Mouse (Mus musculus) heart, adult 18-20 months (tissue): Measurements from ENCODE around the gene Cdyl2. TPM values are rescaled to one million over a fixed set of nuclear protein-coding genes. Genes with fewer than 3 reads are reported as not detected.

Source experiments
- DNase-seq, 2 experiments: peaks; one replicate each; pipeline ENCODE4 v3.0.0; 2021 to 2022; ENCODE audit warnings: mixed read lengths in 1 of 2
- total RNA-seq, 2 experiments: library from RNA; stranded (reverse); gene quantifications; 2 replicates each; pipeline ENCODE4 v1.2.3; 2021

The Cdyl2 gene
- total RNA-seq, 2 experiments from 2014 or later = 3.9 to 4.9 TPM

DNA sequence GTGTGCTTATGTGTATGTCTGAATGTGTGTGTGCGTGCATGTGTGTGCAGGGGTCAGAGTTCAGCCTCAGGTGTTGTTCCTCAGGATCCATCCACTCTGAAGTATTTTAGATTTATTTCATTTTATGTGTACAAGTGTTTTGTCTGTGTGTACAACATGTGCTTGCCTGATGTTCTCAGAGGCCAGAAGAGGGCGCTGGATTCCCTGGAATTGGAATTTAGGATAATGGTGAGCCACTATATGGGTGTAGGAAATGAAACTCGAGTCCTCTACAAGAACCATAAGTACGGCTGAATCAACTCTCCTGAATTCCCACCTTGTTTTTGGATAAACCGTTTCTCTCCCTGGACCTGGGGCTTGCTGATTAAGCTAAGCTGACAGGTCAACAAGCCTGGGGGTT is 61.2 kb downstream of the Cdyl2 start:
- DNase-seq = no peak

DNA sequence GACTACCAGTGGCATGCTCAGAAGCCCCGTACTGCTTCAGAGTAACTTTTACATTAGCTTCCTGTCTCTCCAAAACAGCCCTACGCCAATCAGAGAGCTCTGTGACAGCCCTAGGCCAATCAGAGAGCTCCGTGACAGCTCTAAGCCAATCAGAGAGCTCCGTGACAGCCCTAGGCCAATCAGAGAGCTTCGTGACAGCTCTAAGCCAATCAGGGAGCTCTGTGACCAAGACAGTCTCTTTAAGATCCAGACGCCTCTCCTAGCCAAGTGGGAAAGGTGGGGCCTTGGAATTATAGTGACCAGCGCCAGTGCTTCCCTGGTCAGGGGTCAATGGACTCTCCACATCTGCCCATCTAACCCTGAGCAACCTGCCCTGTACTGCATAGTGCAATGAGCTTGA is 62.2 kb downstream of the Cdyl2 start:
- DNase-seq = no peak

DNA sequence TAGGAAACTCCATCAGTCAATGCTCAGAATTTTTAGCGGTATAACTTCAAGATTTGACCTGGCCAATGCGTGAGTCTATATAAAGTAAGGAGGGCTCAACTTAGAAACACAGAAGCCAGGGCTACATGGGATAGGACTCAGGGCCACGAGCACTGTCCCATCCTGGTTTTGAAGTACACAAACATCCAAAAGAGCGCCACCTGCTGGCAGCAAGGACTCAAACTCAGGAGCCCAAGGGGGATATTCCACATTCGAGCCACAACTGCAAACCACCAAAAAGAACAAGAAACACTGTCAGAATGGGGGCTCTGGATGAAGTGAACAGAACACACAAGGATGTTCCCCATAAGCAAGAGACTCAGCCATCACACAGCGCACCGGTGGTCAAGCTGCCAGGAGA is 63.8 kb downstream of the Cdyl2 start:
- DNase-seq = no peak

DNA sequence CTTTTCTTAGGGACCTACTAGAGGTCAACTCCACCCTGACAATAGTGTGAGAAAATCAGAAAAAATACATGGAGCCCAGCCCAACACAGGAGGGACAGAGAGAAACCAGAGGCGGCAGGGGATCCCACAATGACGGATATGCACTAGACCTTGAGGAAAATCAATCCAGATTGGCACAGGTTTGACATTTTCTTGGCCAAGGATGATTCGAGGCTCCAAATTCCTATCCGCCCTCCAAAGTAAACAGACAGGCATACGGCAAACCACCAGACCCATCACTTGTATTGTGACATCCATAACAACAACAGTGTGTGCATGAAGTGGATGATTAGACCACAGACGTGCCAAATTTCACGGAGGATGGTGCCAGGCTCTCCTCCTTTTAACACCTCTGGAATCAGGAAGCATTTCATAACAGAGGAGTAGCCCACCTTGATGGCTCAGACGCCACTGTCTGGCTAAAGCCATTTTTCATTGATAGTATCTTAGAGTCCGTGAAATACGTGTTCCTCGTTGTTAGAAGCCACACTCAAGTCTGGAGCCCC is 65.9 kb downstream of the Cdyl2 start:
- DNase-seq = no peak

DNA sequence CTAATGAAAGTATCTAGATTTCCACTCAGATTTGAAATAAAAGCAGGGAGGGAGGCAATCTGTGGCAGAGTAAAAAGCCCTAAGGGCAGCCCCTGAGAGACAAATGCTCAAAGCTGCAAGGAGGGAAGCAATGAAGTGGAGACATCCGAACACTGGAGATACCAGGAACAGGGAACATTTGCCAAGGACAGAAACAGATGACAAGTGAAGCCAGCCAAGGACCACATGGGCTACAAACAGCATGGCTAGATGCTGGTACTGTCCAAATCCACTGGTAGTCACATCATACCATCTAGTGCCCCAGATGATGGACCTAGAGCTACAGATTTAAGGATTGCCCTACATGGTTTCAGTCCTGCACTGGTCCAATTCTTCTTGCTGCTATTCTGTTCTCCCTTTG is 71.3 kb downstream of the Cdyl2 start:
- no peak for DNase-seq

DNA sequence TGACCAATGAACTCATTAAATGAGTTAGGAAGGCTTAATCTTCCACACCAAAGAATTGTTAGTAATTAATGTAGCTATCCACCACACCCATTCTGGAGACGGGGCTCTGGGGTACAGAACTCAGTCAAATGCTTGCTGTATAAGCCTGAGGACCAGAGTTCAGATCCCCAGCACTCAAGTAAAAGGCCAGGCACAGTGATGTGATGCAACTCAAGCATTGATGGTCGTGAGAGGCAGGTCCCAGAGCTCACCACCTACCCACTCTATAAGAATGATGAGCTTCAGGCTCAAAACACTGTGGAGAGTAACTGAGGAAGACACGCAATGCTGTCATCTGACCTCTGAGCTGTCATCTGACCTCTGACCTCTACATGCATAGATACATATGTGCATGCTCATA is 76.0 kb downstream of the Cdyl2 start:
- no peak for DNase-seq

DNA sequence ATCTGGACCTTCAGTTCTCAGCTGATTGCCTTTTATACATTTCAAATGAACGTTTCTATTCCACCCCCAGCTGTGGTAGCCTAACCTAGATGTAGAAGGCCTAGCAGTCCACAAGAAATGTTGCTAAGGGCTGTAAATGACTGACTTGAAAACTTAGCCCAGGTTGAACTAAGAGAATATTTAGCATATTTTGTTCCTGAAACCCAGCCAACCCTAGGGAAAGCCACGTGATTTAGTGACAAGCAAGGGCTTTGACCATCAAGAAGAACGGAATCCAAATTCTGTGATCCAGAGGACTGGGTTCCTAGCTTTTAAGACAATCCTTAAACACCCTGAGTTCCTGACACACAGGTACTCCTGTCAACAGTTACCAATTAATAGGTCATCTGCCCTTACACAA is 77.9 kb downstream of the Cdyl2 start:
- no peak for DNase-seq

DNA sequence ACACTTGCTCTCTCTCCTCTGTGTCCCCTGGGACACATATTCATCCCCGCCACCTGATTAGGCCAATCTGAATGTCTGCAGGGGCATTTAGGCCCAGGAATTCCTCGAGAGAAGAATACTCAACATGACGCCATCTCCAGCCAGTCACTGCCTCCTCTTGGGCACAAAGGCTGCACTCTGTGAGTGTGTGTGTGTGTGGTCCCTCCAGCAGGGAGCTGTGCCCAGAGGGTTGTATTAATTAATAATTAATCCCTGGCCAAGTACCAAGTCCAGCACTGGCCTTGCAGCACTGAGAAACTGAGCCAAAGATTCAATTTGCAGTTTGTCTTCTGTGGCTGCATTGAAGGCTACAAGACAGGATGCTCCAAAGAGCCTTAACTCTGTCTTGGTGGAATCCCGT is 79.8 kb downstream of the Cdyl2 start:
- no peak for DNase-seq

DNA sequence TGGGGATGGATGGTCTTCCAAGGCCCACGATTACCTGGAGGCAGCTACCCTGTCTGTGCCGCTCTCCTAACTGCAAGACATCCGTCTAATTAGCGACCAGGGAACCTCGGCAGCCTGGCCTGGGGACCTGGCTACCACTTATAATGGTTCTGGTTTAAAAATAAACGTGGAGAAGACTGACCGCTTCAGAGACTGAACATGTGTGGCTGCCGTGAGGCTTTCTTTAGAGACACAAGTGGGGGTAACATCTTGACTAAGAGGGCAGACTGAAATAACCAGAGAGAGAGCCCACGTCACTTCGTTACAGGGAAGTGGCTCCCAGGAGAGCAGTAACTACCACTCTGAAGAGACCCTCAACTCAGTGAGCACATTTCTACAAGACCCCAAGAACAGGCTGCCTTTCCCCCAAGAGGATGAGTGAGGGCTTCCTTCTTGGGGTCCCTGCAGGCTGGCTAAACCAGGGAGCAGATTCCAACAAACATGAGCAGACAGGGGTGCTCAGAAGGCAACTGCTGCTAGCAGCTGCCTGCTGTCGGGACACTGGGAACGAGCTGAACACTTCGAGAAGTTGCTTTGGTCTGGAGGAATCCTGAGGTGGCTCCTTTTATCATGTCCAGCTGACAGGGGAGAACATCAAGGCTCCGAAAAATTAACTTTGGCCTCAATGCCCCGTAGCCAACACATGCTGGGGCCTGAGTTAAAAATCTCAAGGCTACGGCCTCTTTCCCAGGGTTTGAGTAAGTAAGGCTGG is 82.6 kb downstream of the Cdyl2 start:
- no peak for DNase-seq

DNA sequence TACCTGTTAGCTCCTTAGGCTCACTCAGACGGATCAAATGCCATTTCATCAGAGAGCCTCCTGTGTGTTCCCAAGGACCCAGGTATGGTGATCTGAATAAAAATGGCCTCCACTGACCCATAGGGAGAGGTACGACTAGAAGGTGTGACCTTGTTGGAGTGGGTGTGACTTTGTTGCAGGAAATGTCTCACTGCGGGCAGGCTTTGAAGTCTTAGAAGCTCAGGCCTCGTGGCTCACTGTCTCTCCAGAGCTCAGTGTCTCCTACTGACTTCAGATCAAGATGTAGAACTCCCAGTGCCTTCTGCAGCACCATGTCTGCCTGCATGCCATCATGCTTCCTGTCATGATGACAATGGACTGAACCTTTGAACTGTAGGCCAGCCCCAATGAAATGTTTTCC is 87.4 kb downstream of the Cdyl2 start:
- no peak for DNase-seq

DNA sequence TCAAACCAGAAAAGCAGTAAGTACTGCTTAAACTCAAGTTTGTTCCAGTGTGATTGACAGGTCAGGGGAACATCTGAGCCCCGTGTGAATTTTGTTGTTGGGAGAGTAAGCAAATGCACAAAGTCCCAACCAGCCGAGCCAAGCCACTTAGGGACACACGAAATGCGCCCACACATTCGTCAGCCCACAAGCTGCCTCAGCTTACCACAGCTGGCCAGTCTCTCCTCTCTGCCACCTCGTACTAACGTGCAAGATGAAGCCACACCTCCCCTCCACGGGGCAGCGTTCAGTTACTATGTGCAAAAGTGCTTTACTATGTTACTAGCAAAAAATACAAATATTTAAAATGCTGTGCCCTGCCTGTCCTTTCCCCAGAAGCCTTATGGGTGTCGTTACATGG is 91.9 kb downstream of the Cdyl2 start:
- DNase-seq = no peak

DNA sequence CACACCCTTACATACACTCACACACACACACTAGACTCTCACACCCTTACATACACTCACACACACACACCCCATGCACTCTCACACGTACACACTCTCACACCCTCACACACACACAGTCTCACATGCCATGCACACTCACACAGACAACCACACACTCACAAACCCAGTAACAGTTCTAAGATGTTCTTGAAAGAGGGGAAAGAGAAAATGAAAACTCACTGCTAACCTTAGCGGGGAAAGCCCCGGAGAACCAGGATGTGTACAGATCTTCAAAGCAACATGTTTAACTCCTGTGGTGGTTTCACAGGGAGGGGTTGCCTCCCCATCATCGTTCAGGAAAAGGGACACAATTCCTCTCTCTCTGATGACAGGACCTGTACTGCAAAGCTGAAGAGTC is 94.8 kb downstream of the Cdyl2 start:
- DNase-seq = no peak

DNA sequence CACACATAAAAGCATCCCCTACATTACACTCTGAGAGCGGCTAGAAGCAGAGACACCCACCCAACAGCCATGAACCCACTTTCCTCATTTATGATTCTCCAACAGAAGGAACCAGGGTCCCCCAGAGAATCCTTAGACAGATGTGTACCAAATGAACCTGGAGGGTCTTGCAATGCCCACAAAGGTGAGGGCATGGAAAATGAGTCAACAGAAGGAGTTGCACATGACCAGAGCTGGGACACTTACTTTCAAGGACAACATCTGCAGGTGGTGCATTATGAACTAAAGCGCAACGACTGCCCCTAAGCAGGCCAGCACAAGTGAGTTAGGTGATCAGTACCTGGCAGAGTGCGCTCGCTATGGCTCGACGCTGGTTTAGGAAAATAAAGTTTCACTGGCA is 95.6 kb downstream of the Cdyl2 start:
- no peak for DNase-seq

DNA sequence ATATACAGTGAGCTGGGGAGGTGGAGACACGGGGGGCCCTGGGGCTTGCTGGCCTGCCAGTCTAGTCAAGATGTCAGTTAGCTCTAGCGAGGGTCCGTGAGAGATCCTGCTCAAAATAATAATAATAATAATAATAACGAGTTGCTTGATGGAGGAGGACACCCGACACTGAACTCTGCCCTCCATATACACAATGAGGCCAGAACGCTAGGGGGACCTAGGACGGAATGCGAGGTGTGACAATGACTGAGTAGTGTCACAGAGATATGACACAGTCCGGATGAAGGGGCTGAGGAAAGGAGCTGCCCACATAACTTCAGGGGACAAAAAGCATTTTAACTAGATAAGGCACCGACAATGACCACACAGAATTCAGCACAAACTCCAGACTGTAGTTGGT is 96.4 kb downstream of the Cdyl2 start:
- DNase-seq = no peak

DNA sequence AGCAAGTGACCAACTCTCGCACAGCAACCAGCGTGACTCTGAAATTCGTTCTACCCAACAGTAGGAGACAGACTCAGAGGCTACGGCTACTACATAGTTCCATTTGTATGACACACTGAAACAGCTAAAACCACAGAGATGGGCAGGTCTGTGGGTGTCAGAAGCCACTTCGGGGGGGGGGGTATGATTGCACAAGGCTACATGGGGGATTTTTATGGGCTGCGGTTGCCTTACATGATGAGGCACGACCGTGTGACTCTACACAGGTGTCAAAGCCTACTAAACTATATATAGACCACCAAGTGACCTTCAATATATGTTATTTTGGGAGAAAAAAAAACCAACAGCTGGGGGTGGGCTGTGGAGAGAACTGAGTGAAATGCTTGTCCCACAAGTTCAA is 96.8 kb downstream of the Cdyl2 start:
- no peak for DNase-seq

DNA sequence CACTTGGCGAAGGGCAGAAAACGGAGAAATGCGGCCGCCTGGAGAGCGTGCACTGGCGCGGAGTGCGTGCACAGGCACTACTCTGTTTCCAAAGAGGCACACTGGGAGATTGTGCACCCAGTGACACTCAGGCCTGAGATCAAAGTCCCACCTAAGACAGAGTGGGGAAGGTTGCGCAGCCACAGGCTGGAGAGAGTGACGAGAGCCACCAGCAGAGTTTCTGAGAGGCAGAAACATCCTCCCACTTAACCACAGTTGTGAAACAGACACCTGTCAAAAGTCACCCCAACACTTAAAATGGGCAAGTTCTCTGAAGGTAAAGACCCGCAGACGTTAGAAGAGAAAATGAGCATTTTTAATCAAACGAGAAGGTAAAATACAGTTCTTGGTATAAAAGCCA is 97.5 kb downstream of the Cdyl2 start:
- DNase-seq = no peak

DNA sequence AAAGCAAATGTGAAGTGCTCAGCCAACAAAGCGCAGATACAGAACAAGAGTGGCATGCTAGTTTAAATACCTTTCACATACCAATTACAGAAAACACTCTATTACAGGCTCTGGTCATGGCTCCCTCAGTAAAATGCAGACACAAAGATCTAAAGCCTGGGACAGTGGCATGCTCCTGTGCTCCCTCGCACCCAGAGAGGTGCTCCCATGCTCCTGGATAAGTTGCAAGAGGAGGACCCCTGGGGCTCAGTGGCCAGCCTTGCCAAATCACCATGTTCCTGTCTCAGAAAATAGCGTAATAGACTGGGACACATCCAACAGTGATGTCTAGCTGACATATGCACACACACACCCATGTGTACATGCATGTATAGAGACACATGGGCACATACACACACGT is 98.4 kb downstream of the Cdyl2 start:
- DNase-seq = no peak

DNA sequence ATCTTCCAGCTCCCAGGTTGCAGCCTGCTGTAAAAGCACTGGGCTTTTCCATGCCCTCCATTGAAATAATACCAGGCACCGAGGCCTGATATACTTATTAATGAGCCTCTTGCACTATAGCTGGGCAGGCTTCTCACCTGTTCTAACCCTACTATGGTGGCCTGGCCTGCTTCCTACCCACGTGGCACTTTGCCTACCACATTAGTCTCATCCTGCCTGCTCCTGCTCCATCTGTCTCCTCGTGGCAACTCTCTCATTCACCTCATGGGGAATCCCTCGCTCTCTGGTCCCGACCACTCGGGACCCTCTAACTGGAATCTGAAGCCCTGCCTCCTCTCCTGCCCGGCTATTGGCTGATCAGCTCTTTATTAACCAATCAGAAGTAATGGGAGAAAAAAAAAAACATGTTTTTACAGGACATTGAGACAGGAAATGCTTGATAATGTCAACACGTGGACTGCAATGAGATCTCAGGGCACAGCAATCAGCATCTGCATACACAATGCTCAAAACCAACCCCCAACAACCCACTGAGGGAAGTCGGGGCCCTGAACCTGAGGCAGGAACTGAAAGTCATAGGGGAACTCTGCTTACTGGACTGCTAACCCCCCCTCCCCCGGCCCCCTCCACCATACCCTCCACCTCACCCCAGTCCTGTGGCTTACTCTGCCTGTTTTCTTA is 99.2 kb downstream of the Cdyl2 start:
- no peak for DNase-seq

DNA sequence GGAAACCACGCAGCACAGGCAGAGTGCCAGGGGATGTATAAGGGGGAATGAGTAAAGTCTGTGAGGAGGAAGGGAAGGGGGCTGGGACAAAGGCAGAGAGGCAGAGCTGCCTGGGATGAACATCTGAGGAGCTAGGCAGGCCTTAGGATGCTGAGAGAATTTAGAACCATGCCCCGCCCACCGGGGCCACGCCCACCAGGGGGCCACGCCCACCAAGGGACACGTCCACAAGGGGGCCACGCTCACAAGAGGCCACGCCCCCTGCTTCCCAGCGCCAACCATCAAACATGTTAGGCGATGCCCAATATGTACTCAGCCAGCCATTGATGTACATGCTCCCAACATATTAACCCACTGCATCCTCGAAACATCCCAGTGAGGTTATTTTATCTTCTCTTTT is 102.7 kb downstream of the Cdyl2 start:
- no peak for DNase-seq

DNA sequence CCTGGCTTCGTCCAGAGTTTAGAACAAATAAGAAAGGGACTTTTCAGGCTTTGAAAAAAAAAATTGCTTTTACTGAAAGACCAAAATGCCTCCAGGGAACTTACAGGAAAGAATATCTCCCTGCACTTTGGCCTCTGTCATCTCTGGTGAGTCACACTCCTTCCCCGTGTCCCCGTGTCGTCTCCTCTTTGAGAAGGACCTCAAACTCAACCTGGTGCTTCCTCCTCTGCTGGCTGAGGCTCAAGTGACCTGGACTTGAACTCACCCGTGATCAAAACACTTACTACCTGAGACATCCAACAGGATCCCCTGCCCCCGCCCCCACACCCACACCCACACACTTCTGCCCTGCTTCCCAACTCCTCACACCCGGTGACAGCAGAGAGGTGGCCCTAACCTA is 103.8 kb downstream of the Cdyl2 start:
- DNase-seq = no peak

DNA sequence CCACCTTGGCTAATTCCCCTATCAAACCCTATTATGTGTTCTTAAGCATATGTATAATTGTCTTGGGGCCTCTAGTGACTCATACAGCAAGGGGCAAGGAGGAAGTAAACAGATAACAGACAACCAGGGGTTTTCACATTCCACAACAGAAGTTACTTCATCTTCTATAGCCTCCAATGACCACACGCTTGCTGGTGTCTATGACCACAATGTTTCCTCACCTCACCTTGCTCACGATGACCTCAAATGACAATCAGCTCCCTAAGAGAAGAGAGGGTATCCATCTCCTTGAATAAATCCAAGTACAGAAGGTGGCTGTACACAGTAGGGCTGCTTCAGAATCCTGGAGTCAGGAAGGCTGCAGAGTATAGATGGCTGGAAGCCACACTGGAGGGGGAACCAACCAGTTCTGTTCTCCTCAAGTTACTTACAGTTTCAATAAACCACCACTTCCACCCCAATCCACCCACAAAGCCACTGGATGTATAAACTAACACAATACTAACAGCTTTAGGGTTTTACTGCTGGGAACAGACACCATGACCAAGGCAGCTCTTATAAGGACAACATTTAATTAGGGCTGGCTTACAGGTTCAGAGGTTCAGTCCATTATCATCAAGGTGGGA is 104.8 kb downstream of the Cdyl2 start:
- DNase-seq = no peak

DNA sequence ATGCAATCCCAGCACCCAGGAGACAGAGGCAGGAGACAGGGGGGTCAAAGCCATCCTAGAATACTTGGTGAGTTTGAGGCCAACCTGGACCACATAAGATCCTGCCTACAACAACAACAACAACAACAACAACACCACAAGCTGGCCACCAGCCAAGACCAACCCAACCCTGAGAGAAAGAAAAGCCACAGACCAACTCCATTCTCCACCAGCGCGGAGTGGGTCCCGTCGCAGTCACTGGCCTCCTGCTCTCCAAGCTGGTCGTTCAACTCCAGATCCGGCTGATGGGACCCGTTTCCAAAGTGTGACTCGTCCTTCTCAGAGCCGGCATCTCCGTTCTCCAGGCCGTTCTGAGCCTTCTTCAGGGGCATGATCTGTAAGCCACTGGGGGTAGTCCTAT is 109.2 kb downstream of the Cdyl2 start:
- no peak for DNase-seq

DNA sequence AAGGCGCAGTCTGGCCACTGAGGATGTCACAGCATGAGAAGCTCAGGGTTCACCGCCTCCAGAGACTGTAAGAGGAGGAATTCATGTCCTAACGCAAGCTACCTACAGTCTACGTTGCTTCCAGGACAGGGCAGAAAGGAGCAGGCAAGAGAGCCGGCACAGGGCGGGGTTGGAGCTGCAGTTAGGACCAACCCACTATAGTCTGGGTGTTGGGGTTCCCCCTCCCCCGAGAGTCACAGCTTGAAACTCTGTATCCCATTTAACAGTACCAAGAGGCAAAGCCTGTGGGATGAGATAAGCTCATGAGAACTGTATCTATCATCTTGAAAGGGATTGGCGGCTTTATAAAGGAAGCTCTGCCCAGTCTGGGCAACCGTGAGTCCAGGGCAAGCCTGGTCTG is 110.5 kb downstream of the Cdyl2 start:
- DNase-seq = no peak
